Mouse (Mus musculus) CD4-positive, CD25-positive, alpha-beta regulatory T cell, adult 2 months (primary cell): ENCODE measurements around the gene Mtpn.

Experiments
- DNase-seq: peaks from one replicate; pipeline ENCODE4 v3.0.0-alpha.2; 2012; ENCODE audit warnings: low read depth, low spot score

The Mtpn gene

DNA sequence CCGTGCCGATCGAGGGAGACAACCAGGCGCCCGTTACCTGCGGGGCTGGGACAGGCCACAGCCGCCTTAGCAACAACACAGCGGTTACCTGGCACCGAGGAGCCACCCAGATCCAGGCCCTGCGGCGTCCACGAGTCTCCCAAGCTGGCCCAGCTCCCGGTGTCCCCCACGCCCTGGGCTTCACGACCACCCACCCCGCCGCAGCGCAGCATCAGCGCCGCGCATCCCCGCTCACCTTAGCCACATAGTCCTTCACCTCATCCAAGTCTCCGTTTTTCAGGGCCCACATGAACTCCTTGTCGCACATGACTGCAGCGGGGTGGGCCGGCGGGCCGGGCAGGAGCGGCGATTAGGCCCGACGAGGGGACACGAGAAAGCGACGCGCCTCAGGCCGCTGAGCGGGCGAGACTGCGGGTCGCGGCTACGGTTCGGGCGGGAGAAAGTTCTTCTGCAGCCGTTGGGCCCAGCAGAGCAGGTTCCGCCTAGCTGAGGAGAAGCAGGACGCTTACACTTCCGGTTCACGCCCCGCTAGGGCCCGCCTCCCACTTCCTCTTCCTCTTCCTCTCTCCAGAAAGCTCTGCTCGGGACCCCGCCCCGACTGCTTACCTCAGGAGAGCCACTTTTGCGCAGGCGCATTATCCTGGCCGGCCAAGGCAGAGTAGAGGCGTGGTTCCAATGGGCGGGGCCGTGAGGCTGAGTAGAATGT is at the start of gene Mtpn:
Gene Mtpn (minus strand): TSS at position 585 of the 706 bp plus-strand sequence.
- peak; percentile 98 for DNase-seq

DNA sequence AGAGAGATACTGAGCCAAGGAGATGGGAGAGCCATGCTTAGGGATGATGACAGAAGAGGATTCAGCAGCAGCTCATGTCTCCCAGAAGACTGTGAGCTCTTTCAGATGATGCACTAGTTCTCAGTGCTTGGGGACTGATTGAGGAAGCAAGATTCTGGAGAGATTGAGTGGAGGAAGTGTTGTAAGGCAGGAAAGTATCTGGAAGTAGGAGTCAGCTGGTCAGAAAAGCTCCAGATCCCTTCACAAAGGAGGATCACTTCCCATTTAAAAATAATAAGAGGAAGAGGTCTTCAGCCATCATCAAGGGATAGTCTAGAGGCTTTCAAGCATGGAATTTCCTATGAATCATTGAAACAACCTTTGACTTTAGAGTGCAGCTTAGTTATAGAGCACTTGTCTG is 29.0 kb upstream of the Mtpn start:
- no peak for DNase-seq

DNA sequence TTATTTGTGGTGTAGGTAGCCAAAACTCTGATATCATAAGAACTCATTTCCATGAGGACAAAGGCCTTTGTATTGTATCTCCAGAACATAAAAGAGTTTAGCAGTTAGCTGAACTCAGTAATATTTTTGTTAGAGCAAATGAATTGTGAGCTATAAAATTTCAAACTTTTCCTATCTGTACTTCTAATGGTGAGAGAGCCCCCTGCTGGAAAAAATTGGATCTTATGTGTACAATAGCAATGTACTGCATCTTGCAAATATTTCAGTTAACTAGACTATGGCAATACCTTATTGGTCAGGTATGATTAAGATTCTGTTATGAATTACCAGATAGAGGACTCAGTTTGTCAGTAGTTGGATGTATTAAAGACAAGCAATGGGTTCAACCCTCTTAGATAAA is 28.1 kb upstream of the Mtpn start:
- peak; percentile 62 for DNase-seq

DNA sequence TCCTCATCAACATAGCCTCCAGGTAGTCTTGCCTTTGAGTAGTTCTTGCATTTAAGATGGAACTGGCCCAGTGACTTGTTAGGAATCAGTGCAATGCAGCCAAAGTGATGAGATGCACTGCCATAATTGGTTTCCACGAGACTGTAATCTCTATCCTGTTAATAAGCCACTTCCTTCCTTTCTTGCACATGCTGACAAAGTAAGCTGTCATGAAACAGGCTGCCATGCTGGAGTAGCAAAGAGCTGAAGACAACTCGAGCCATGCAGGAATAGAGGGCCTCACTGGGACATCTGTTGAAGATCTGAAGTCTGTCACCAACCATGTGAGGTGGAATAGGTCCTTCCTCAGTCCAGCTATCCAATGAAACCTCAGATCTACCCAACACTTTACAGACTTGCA is 20.3 kb upstream of the Mtpn start:
- no peak for DNase-seq

DNA sequence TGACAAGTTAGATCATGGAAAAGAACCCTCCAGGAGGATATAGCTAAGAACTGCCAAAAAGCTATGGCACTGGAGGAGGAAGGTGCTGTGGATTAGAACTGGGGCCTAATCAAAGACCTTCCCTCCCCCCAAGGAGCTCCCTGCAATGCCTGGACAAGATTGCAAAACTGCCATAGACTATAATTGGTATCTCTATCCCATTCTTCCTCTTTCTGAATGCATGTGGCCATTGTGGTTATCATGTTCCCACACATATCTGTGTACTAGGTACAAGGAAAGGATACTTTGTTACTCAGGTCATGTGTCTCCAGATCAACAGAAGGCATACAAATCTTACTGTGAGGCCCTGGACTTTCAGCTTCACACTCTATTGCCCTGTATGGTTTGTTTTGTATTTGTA is 4.7 kb upstream of the Mtpn start:
- no peak for DNase-seq

DNA sequence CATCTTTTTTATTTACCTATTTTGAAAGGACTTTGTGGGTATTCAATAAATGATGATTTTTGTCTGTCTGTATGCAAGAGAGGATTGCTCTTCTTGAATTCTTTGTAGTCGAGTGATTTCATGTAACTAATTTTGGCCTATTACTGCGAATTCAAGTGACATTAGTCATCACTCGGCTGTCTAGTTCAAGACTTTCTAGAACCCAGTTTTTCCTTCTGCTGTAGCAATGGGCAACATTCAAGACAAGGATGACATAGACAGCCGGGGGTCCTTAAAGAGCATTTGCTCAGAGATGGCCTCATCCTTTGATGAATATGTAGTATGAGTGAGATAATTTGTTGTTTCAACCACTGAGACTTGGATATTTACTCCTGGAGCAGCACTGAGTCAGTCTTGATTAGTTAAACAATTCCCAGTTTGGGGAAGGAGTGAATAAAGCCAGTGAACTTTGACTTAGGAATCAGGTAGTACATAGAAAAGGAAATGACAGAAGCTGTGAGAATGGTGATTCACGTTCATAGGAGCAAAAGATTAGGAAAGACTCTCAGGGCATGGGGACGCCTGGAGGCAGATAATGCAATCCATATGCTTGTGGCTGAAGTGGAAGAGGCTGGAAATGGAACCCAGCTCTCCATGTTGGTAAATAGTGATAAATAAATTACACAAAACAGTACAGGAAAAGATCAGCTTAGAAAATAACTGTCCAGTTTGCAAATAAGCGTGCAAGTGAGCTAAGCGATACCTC is 3.1 kb upstream of the Mtpn start:
- no peak for DNase-seq

DNA sequence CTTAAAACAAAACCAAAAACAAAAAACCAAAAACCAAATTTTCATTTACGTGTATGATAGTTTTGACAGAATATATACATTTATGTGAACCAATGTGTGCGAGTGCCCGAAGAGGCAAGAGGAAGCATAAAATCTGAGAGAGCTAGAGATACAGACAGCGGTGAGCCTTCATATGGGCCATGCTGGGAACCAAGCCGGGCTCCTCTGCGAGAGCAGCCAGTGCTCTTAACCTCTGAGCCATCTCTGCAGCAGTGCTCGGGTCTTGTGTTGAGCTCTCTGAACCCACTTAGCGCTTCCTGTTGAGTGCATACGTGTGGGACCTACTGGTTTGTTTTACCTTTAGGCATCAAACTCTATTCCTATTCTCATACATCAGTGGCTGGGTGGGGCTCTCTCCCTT is 689 bp upstream of the Mtpn start:
- DNase-seq: peak; percentile 5

DNA sequence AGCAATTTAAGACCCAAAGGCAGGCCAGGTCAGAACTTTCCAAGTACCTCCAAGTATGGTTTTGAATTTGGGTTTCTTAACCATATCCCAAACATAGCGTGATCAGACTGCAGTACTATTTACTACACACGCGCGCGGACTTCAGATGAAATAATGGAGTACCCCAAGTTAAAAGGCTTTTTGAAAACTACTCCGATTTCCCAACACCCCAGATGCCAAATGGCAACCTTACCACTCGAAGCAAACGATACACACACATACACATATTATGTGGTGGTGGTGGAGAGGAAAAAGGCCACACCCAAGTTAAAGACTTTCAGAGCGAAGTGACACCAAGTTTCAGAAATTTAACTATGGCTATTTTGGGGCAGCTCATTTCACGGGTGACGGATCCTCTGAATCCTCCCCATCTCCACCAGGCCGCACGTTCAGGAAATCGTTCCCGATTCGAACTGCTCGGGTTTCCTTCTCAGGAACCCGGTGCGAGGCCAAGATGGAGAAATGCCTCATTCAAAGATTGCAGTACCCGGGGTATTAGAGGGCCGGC is 858 bp downstream of the Mtpn start:
- DNase-seq: no peak

DNA sequence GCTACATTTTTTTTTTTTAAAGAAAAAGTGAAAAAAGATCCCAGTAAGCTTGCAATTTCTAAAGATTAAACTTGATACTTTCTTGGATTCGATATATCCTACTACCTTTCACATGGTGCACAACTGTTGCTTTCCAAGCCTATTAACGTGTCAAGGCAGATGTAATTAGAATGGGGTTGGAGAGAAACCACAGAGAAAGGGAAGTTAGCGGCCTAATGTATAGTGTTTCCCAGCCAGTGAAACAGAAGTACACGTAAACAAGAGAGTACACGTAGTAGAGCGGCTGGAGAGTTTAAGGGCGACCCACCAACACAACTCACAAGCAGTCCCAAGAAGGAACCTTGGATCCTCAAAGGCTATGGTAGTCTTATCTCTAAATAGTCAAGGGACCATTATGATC is 3.7 kb downstream of the Mtpn start:
- DNase-seq: no peak

DNA sequence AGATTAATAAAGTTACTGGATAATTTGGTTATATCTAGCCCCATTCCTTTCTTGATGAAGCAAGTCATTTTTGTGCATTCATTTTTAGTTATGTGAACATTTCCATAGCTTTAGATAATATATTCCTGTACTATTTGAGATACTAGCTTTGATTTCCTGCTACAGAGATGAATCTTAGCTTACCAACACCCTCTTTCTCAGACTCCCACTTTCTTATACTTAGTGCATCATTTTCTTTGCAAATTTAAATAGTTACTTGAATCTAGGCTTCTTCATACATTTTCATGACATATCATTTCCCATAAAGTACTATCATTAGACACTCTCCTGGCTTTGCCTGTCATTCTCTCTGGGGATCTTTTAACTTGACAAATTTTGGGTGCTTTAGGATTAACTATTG is 26.3 kb downstream of the Mtpn start:
- DNase-seq: no peak

DNA sequence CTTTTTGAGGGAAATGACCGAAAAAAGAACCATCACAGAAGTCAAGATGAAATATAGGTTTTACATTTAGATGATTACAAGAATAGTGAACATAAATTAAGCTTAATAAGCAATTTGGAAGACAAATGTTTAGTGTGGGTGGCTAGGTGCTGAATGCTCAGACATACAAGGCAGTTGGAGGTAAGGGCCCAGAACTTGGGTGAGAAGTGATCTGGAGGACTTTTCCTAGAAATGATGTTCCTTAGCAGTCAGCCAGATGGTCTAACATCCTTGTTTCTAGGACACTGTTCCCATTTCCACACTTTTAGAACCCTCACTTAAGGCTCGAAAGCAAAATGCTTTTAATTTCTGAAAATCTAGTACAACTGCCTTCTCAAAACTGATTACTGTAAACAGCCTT is 34.9 kb downstream of the Mtpn start:
- DNase-seq: no peak

DNA sequence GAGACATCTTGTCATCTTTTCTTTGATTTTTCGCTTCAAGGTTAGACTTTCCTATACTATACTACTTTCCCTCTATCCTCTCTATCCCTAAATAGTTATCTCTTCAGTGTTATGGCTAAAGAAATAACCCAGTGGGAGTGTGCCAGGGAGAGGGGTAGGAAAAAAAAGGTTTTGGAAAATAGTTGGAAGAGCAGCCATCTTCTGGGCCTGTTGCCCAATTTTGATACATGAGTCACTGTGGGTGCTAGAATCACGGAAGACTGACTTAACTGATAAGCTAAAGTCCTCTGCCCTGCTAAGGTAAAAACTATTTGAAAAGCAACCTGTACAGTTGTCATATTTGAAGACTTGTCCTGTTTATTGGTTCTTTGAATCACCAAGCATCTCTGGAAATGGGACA is 36.8 kb downstream of the Mtpn start:
- no peak for DNase-seq

DNA sequence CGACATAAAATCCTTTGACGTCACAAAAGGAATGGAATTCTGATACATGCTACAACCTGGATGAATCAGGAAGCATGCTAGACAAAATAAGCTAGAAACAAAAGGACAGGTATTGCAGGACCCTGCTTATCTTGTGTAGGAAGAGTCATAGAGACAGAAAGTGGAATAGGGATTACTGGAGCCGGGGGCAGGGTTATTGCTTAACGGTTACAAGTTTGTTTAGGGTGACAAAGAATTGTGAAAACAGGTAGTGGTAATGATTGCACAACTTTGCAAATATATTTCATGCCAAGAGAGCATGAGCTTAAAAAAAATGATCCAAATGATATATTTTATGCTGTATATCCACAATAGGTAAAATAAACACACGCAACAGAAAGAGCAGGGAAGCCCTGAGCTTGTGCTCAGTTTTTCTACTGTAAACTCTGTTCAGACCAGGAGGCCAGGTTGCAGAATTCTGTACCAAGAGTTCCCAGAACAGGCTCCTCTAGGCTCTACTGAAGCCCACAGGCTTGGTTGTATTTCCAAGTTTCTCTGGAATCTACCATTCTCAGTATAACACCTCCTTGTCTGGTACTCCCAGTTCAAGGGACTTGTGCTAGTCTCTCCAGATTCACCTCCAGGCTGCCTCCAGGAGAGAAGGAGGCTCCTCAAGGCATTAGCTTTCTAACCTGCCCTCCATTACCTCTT is 39.6 kb downstream of the Mtpn start:
- no peak for DNase-seq

DNA sequence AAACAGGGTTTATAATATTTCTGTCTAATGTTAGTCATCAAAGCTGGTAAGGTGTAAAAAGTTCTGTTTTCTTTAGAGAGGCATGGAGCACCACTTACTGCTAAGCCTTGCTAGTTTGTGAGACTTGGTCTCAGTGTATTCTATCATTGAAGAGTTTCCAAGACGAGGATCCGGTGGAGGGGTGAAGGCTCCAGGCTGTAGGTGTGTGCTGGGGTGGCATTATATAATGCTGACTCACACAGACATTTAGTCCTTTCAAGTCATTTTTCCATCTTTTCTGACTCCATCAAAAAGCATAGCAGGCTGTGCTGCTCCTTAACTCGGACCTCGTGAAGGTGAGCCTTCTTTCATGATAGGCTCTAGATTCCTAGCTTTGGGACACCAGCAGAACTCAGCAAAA is 42.3 kb downstream of the Mtpn start:
- no peak for DNase-seq

DNA sequence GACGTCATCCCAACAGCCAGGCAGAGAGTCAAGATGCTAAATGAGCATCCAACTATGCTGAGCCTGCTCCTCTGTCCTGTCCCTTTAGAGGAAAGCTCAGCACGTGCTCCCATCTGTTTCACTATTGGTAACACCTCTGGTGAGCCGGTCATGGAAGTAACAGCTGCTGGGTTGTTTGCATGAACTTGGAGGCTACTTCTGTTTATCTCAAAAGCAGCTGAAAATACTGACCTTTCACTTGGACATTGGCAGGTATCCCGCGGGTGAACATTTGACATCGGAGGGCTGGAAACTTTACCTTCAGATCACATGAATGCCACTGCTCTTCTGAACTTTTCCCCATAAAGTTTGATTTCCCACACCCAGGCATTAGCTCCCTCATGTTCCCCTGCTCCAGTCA is 45.8 kb downstream of the Mtpn start:
- no peak for DNase-seq

DNA sequence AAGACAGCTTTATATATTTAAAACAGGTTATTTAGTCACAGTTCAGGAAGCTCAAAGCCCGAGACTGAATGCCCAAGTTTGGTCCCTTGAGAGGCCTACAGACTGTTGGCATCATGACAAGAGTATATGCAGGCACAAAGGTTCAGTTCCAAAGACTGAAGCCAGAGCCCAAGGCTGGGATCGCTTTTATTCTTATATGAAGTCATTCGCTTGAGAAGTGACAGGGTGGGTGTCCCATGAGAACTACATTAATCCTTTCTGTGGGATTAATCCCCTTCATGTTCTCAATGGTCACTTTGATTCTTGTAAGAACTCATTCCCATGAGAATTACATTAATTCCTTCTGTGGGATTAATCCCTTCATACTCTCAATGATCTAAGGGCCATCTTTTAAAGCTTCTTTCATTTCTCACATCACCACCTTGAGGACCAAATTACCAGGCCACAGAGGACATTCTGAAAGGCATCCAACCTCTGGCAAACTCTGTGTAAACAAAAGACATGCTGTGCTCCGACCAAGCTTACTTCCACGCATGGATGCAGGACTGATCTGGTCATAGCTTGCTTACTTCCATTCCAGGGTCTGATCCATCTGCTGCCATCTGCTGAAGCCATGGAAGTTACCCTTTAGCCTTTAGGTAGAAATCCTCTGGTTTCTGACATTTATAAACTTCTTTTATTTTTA is 59.9 kb downstream of the Mtpn start:
- no peak for DNase-seq

DNA sequence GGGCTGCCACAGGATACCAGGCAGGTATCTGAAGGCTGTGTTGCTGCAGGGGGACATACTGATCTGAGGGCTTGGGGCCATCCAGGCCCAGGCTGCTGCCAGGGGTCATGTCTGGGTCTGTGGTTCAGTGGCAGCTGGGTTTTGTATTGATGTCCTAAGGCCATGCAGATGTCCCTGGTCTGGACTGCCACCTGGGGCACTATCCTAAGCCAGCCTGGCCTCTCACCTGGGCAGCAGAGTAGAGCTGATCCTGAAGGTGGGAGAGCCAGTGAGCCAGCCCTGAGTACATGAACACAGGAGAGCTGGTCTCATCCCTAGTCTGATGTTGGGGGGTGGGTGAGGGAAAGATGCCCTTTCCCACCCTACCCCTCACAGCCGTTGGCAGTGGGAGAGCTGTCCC is 62.9 kb downstream of the Mtpn start:
- no peak for DNase-seq

DNA sequence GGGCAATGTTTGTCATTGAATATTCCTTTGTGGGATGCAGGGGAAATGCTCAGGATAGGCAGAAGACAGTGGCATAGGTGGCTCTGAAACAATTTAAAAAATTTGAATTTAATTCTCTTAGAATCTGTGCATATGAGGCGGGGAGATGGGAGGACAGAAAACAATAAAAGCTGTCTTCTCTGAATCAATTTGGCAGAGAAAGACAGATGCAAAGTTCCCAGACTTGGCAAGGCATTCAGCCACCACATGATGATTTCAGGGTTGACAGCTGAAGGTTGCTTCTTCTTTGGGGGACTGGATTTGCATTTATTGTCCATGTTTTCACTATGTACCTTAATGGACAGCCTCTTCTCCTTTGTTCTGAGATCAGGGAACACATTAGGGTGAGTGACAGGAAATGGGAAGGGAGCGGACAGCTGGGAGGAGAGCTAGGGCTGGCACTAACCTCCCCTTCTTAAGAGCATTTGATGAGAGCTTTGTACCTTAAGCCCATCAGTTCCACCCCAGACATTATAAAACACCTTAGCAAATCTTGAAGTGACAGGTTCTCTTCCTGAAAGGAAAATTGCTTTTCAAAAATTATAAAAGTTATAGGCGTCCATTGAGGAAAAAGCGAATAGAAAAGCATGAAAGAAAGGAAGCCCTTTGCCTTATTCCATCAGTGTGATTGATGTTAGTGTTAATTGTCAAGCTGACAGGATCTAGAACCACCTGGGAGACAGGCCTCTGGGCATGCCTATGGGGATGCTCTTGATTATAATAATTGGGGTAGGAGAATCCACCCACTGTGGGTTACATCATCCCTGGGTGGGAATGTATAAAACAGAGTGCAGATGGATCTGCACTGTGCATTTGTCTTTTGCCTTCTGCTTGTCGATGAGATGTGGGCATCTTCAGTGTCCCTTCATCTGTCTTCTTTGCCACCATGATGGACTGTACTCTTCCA is 76.0 kb downstream of the Mtpn start:
- no peak for DNase-seq

DNA sequence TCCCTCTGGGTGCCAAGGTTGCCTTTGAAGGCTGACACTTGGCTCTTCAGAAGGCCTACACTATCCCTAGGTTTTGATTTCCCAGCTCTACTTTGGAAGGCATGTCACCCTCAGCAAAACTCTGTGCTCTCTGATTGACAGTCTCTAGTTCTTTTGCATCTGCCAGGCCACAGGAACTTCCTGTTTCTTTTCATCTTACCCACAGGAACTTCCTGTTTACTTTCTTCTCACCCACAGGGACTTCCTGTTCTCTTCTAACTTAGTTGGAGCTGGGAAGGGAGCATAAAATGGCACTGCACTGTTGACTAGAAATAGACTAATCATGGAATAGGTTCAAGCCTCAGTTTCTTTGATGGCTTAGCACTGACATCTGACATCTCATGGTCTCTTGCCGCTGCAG is 77.2 kb downstream of the Mtpn start:
- peak; percentile 12 for DNase-seq
